Mouse (Mus musculus) kidney, postnatal 36 days (tissue): ENCODE data around the gene Tmub2.
"Not testable (repeated sequence)": the region's sequence is repeated elsewhere in the genome, so short reads cannot be mapped to it uniquely, and the experiment has no call there.

Experiments used
- DNase-seq, 2 experiments: peaks; one replicate each; pipeline ENCODE4 v3.0.0; 2021 to 2022; ENCODE audit warnings: mixed read lengths in 2 of 2

Tmub2 gene

GRCm38 (mm10) chr11:102279595-102279994, 5.1 kb upstream of the Tmub2 start:
- DNase-seq: no peak

- not testable (repeated sequence) for DNase-seq
Observed at GRCm38 (mm10) chr11:102280267-102280666, 4.5 kb upstream of the Tmub2 start.

- no peak for DNase-seq
Observed at GRCm38 (mm10) chr11:102283922-102284321, 809 bp upstream of the Tmub2 start.

- DNase-seq: no peak
Observed at GRCm38 (mm10) chr11:102285095-102285834, 534 bp downstream of the Tmub2 start.

GRCm38 (mm10) chr11:102287485-102287884, 2.8 kb downstream of the Tmub2 start:
- DNase-seq: no peak

- DNase-seq: no peak
Observed at GRCm38 (mm10) chr11:102288027-102288804, 3.5 kb downstream of the Tmub2 start.

GRCm38 (mm10) chr11:102288913-102289312, 4.2 kb downstream of the Tmub2 start:
- DNase-seq: no peak

GRCm38 (mm10) chr11:102289511-102290100, 4.9 kb downstream of the Tmub2 start:
- DNase-seq: no peak

GRCm38 (mm10) chr11:102290141-102290540, 5.4 kb downstream of the Tmub2 start:
- peak in 1 of 2 experiments; percentile 31 for DNase-seq

- no peak for DNase-seq
Observed at GRCm38 (mm10) chr11:102291051-102291535, 6.4 kb downstream of the Tmub2 start.

GRCm38 (mm10) chr11:102293971-102294370, 9.2 kb downstream of the Tmub2 start:
- DNase-seq: no peak

- no peak for DNase-seq
Observed at GRCm38 (mm10) chr11:102294416-102294815, 9.7 kb downstream of the Tmub2 start.

GRCm38 (mm10) chr11:102294887-102295597, 10.3 kb downstream of the Tmub2 start:
- no peak for DNase-seq

GRCm38 (mm10) chr11:102295598-102296471, 11.1 kb downstream of the Tmub2 start:
- DNase-seq: peak; percentile 39 to 80

GRCm38 (mm10) chr11:102296491-102297472, 12.1 kb downstream of the Tmub2 start, which contains the start of gene Atxn7l3:
Atxn7l3 (minus strand) TSS chr11:102296631.
- peak; percentile 99 for DNase-seq

GRCm38 (mm10) chr11:102297577-102298556, 13.1 kb downstream of the Tmub2 start:
- DNase-seq: no peak

- DNase-seq: peak; percentile 59 to 82
Observed at GRCm38 (mm10) chr11:102299839-102300238, 15.1 kb downstream of the Tmub2 start.

- no peak for DNase-seq
Observed at GRCm38 (mm10) chr11:102304141-102304540, 19.4 kb downstream of the Tmub2 start.

- DNase-seq: no peak
Observed at GRCm38 (mm10) chr11:102305359-102305758, 20.6 kb downstream of the Tmub2 start.
